Mouse (Mus musculus): ENCODE measurements around the gene Bmp6. TPM values are rescaled to one million over a fixed set of nuclear protein-coding genes. Genes with fewer than 3 reads are reported as not detected.

Gene Bmp6
- total and polyA plus RNA-seq, 2 experiments from 2014 or later: 3.6 to 14.5 TPM

DNA sequence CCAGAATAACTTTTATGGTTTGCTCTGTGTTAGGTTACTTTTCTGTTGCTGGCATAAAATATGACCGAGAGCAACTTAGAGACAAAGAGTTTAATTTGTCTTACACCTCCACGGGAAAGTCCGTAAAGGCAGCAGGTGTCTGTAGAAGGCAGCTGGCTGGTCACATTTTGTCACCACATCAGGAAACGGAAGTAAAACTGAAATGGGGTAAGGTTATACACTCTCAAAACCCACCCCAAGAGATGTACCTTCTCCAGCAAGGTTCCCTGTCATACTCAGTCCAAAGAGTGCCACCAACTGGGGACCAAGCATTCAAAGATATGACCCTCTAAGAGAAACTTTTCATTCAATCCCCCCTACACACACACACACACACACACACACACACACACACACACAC, 201.8 kb downstream of the Bmp6 start:
- no peak overlapping the region for H3K4me3 ChIP-seq (ENCODE audit: low read depth, low read length)
- H3K27ac ChIP-seq (ENCODE audit: low read depth, low read length): no peak overlapping the region
- H3K9me3 ChIP-seq (ENCODE audit: low read length): no peaks in the 10 kb centered on the region
- no peaks in the 10 kb centered on the region for H3K4me1 ChIP-seq (ENCODE audit: insufficient read depth, low read length)
- DNase-seq (ENCODE audit: low spot score): no peak
- H3K36me3 ChIP-seq (ENCODE audit: insufficient read depth, low read length): no peaks in the 10 kb centered on the region
- WGBS: 90% methylated on average over 4 of the region's 4 CpGs
- ATAC-seq (ENCODE audit: low FRiP score): no peak
- H3K4me2 ChIP-seq (ENCODE audit: low read depth, low read length, poor library complexity, severe bottlenecking): no peak overlapping the region
- no peaks in the 10 kb centered on the region for H3K27me3 ChIP-seq (ENCODE audit: insufficient read depth, low read length)
- H3K9ac ChIP-seq (replicated peaks; ENCODE audit: low read length, poor library complexity, severe bottlenecking): no peak overlapping the region
- no peak for TF ChIP-seq CTCF (IDR thresholded peaks at IDR 0.05)

DNA sequence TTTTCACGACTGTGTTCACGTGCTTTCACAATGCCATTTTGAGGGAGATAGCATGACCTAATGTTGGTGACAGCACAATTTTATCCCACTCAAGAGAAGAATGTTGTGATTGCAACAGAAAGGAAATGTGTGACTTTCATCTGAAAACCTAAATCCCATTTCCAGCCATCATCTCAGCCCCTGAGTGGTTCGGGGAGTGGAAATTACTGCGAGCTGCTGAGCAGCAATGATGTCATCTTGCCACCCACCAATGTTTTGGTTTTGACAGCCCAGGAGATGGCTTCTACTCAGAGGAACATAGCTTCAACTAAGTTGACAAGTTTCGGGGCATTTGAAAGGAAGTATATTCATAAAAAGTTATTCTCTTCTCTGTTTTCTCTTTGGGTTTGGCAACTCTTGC, 202.8 kb downstream of the Bmp6 start:
- TF ChIP-seq CTCF (IDR thresholded peaks at IDR 0.05): no peak
- no peak for ATAC-seq (ENCODE audit: low FRiP score)
- no peak for DNase-seq (ENCODE audit: low spot score)
- 81% methylated on average over 5 of the region's 5 CpGs for whole genome bisulfite sequencing
- no peaks in the 10 kb centered on the region for H3K27me3 ChIP-seq (ENCODE audit: insufficient read depth, low read length)
- no peak overlapping the region for H3K4me2 ChIP-seq (ENCODE audit: low read depth, low read length, poor library complexity, severe bottlenecking)
- no peak overlapping the region for H3K9ac ChIP-seq (replicated peaks; ENCODE audit: low read length, poor library complexity, severe bottlenecking)
- no peak overlapping the region for H3K27ac ChIP-seq (ENCODE audit: low read depth, low read length)
- no peaks in the 10 kb centered on the region for H3K9me3 ChIP-seq (ENCODE audit: low read length)
- H3K4me1 ChIP-seq (ENCODE audit: insufficient read depth, low read length): no peaks in the 10 kb centered on the region
- no peak overlapping the region for H3K4me3 ChIP-seq (ENCODE audit: low read depth, low read length)
- no peaks in the 10 kb centered on the region for H3K36me3 ChIP-seq (ENCODE audit: insufficient read depth, low read length)

DNA sequence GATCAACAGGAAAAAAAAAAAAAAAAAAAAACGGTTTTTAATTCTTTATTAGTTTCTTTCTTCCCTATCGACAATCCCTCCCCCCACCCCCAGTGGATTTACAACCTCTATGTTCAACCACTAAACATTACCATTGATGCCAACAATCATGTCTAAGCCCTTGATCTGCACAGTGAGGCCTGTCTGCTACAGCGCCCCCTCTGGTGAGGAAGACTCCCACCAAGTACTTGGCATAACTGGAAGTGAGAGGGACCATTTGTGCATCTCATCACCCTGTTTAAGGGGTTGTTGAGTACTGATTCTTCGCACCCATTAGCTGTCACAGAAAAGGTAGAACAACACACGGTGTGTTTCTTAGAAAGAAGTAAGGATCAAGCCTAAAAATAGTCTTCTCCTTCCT, 203.8 kb downstream of the Bmp6 start:
- Histone ChIP-seq H3K4me3 (ENCODE audit: low read depth, low read length) (no peak overlapping the region), H3K27me3 (ENCODE audit: insufficient read depth, low read length) (no peaks in the 10 kb centered on the region), H3K4me1 (ENCODE audit: insufficient read depth, low read length) (no peaks in the 10 kb centered on the region), H3K4me2 (ENCODE audit: low read depth, low read length, poor library complexity, severe bottlenecking) (no peak overlapping the region), H3K9me3 (ENCODE audit: low read length) (no peaks in the 10 kb centered on the region), H3K27ac (ENCODE audit: low read depth, low read length) (no peak overlapping the region), H3K36me3 (ENCODE audit: insufficient read depth, low read length) (no peaks in the 10 kb centered on the region), H3K9ac (replicated peaks; ENCODE audit: low read length, poor library complexity, severe bottlenecking) (no peak overlapping the region)
- DNase-seq (ENCODE audit: low spot score) (no peak), ATAC-seq (ENCODE audit: low FRiP score) (no peak)
- WGBS: 82% methylated on average over 5 of the region's 5 CpGs
- TF ChIP-seq CTCF (IDR thresholded peaks at IDR 0.05): peak; percentile 29; the same call in 1 of the 2 replicates

Other genes with a start within 250 kb of the Bmp6 start
- 1.1 and 2.7 TPM in 2 replicates for gene Dsp, start 193.8 kb upstream of the Bmp6 start, total RNA-seq (2014; rRNA removed)
- 0.07 and 0.11 TPM in 2 replicates for gene Dsp, start 193.8 kb upstream of the Bmp6 start, polyA plus RNA-seq (2015; fragmentation: Nextera tagmentation; extraction: Ambion mirVana)
- 9.6 and 10.5 TPM in 2 replicates for gene Snrnp48, start 140.2 kb upstream of the Bmp6 start, total RNA-seq (2014; rRNA removed)
- gene Snrnp48, start 140.2 kb upstream of the Bmp6 start, polyA plus RNA-seq (2015; fragmentation: Nextera tagmentation; extraction: Ambion mirVana): 17.8 and 21.2 TPM in 2 replicates
- 89.6 and 92.6 TPM in 2 replicates for gene Txndc5, start 183.7 kb downstream of the Bmp6 start, total RNA-seq (2014; rRNA removed)
- 80.0 and 80.7 TPM in 2 replicates for gene Txndc5, start 183.7 kb downstream of the Bmp6 start, polyA plus RNA-seq (2015; fragmentation: Nextera tagmentation; extraction: Ambion mirVana)